Mouse (Mus musculus) megakaryocyte-erythroid progenitor cell, adult 5-6 weeks (primary cell): ENCODE data around the gene Coa7. TPM values are rescaled to one million over a fixed set of nuclear protein-coding genes. Genes with fewer than 3 reads are reported as not detected.

Source experiments
- ATAC-seq: replicated peaks from 2 replicates; pipeline ENCODE4 v1.8.0; 2016; ENCODE audit warnings: mild to moderate bottlenecking, inconsistent platforms; ENCODE audit not compliant: severe bottlenecking, poor library complexity, low FRiP score, low TSS enrichment
- total RNA-seq, 2 experiments: library from RNA; stranded (forward) in 1 of 2; stranded (reverse) in 1 of 2; fragments of 200-1000, 215-1000 nt in 1 of 2; fragments of >200 nt in 1 of 2; fragmentation: Nextera tagmentation in 1 of 2; gene quantifications; 2 replicates each; pipeline ENCODE4 v1.2.3; 2014 to 2017

Gene Coa7
- total RNA-seq, 2 experiments from 2014 or later, result 5.9 to 27.1 TPM

DNA sequence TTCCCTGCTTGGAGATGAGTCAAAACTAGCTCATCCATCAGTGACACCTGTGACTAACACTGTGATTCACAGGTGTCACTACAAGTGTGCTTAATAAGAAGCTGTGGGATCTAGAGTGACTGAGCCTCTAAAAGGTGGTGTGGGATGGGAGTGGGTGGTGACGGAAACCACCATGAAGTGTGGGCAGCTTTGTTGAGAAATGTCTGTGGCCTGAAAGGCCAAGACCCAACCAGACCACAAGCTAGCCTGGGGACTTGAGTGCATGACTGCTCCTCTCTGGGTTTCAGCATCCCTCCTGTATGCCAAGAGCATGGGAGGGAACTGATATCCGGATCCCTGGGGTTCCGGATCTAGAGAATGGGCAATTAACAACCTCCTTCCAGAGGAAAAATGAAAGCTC, 43.5 kb downstream of the Coa7 start:
- no peak for ATAC-seq

- no peak for ATAC-seq
Observed at GRCm38 (mm10) chr4:108372166-108372565, 44.2 kb downstream of the Coa7 start.

GRCm38 (mm10) chr4:108379476-108379875, 51.5 kb downstream of the Coa7 start:
- ATAC-seq, result no peak

GRCm38 (mm10) chr4:108380146-108380545, 52.2 kb downstream of the Coa7 start:
- no peak for ATAC-seq

DNA sequence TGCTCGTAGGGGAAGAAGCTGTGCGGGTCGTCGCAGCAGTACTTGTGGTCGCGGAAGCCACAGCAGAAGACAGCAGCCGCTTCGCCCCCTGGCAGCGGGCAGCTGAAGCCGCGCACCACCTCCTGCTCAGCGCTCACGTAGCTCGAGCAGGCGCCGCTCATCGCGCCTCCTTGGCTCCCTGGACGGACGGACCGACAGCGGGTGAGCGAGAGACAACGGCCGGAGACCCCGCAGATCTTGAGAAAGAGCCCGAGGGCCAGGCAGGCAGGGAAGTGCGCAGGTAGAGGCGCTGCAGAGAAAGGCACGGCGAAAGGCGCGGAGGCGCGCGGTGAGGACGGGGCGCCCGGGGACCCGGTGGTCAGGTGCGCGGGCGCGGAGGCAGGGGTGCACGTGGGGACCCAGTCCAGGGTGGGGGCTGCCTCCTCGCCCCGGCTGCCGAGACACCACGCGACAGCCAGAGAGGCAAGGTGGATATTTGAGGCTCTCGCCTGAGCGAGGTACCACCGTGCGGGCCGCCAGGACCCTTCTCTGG, 55.3 kb downstream of the Coa7 start, which contains the start of gene Shisal2a:
TSS of gene Shisal2a (minus strand) at position 167 of the 532 bp plus-strand sequence.
- ATAC-seq, result peak; percentile 4; the same call in 1 of the 2 replicates

GRCm38 (mm10) chr4:108386087-108386486, 58.1 kb downstream of the Coa7 start:
- ATAC-seq, result no peak

- no peak for ATAC-seq
Observed at GRCm38 (mm10) chr4:108387106-108387505, 59.2 kb downstream of the Coa7 start.

DNA sequence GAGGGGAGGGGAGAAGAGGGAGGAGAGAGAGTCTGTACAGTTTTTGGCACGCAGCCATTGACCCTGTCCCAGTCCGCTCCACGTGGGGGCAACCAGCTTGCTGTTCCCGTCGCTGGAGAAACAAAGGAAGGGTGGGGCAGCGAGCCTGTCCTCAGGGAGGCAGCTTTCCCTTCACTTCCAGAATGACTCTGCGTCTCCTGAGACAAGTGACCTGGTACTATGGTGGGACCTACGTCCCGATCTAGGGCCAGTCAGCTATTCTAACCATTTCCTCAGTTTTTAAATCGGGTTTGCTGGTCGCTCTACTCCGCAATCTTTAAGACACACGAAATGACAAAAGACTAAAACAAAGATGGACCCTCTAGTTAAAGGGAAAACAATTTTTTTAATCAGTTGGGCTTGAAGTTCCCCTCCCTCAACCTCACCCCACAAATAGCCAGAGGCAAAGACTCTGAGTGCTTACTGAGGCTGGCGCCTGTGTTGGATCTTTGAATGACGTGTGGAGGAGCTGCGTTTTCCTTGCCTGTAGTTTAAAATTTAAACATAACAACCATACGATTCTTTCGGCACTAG, 59.8 kb downstream of the Coa7 start:
- peak; percentile 60 for ATAC-seq

DNA sequence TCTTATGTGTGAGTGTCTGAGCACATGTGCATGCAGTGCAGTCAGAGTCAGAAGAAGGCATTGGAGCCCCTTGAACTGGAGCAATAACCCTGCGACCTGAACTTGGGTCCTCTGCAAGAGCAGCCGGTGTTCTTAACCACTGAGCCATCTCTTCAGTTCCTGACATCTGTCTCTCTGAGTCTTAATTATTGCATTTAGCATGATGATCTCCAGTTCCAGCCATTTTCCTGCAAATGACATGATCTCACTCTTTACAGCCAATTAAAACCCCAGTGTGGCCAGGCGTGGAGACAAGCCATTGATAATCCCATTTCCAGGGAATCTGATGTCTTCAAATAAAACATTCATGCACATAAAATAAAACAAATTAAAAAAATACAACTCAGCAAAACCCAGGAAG, 60.8 kb downstream of the Coa7 start:
- no peak for ATAC-seq

DNA sequence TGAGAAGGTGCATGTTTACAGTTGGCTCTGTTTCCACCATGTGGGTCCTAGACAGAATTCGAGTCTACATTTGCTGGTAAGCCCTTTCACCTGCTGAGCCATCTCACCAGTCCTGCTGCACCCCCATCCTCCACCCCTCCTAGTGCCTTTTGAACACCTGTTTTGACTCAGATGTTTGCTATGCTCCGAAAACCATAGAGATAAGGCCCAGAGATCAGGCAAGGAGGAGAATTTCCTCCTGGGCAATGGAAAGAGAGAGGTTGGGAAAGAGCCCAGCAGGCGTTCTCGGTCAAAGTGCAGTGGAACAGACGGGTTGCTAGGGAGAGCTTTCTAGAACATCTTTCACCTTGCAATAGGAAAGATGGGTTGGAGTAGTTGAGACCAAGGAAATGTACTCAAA, 63.2 kb downstream of the Coa7 start:
- ATAC-seq, result no peak

Other genes starting within 250 kb of the Coa7 start
- gene Podn, start 231.7 kb upstream of the Coa7 start, total RNA-seq (2014; fragmentation: Nextera tagmentation), result 1.4 TPM in 1 of 2 replicates, not detected in the other
- 1.2 TPM in 1 of 2 replicates, not detected in the other for gene Podn, start 231.7 kb upstream of the Coa7 start, total RNA-seq (2017)
- gene Scp2, start 183.1 kb upstream of the Coa7 start, total RNA-seq (2014; fragmentation: Nextera tagmentation), result 111 and 129 TPM in 2 replicates
- 197 and 203 TPM in 2 replicates for gene Scp2, start 183.1 kb upstream of the Coa7 start, total RNA-seq (2017)
- 0.39 TPM in 1 of 2 replicates, not detected in the other for gene Echdc2, start 162.7 kb upstream of the Coa7 start, total RNA-seq (2014; fragmentation: Nextera tagmentation)
- gene Echdc2, start 162.7 kb upstream of the Coa7 start, total RNA-seq (2017), result not detected in 2 replicates
- not detected in 2 replicates for gene Zyg11a, start 110.1 kb upstream of the Coa7 start, total RNA-seq (2014; fragmentation: Nextera tagmentation)
- gene Zyg11a, start 110.1 kb upstream of the Coa7 start, total RNA-seq (2017), result not detected in 2 replicates
- gene Zyg11b, start 27.0 kb upstream of the Coa7 start, total RNA-seq (2014; fragmentation: Nextera tagmentation), result 8.8 and 11.3 TPM in 2 replicates
- gene Zyg11b, start 27.0 kb upstream of the Coa7 start, total RNA-seq (2017), result 12.5 and 17.6 TPM in 2 replicates
- not detected in 2 replicates for gene Shisal2a, start 55.2 kb downstream of the Coa7 start, total RNA-seq (2014; fragmentation: Nextera tagmentation)
- gene Shisal2a, start 55.2 kb downstream of the Coa7 start, total RNA-seq (2017), result not detected in 2 replicates
- gene Gpx7, start 78.8 kb downstream of the Coa7 start, total RNA-seq (2014; fragmentation: Nextera tagmentation), result not detected in 2 replicates
- gene Gpx7, start 78.8 kb downstream of the Coa7 start, total RNA-seq (2017), result 0.61 and 0.94 TPM in 2 replicates
- gene Tut4, start 131.3 kb downstream of the Coa7 start, total RNA-seq (2014; fragmentation: Nextera tagmentation), result 53.7 and 67.8 TPM in 2 replicates
- gene Tut4, start 131.3 kb downstream of the Coa7 start, total RNA-seq (2017), result 32.6 and 37.7 TPM in 2 replicates